Mouse (Mus musculus) olfactory bulb, adult 2 months (tissue): Measurements from ENCODE around the gene Disp3.

ENCODE experiments used
- CTCF ChIP-seq: fragments of 200-500 bp; IDR thresholded peaks from 2 replicates; pipeline ENCODE4 v1.5.1; 2012; ENCODE audit warnings: low read depth, mild to moderate bottlenecking, low read length, moderate library complexity; ENCODE audit not compliant: insufficient read depth
- POLR2A ChIP-seq: fragments of 200-500 bp; IDR thresholded peaks from 2 replicates; pipeline ENCODE4 v1.6.1; 2012; ENCODE audit warnings: mild to moderate bottlenecking, low read depth, low read length, moderate library complexity; ENCODE audit not compliant: insufficient read depth

GRCm38 (mm10) chr4:148229646-148230045 lies 58.1 kb downstream of the Disp3 start:
- TF ChIP-seq POLR2A = no peak
- no peak for TF ChIP-seq CTCF
